Mouse (Mus musculus) bone marrow macrophage, adult 2 months (primary cell): Measurements from ENCODE around the gene Efna5. TPM values are rescaled to one million over a fixed set of nuclear protein-coding genes. Genes with fewer than 3 reads are reported as not detected.

Experiments used
- H3K27ac ChIP-seq: 2 replicates; pipeline ENCODE4 v1.5.1; 2012; ENCODE audit warnings: low read depth, low read length; ENCODE audit not compliant: insufficient read depth
- H3K4me1 ChIP-seq: 2 replicates; pipeline ENCODE4 v1.6.1; 2012; ENCODE audit warnings: low read length; ENCODE audit not compliant: control insufficient read depth, insufficient read depth
- H3K4me3 ChIP-seq: 2 replicates; pipeline ENCODE4 v1.5.1; 2012; ENCODE audit warnings: mild to moderate bottlenecking, low read length, moderate library complexity; ENCODE audit not compliant: insufficient read depth
- CTCF ChIP-seq: IDR thresholded peaks from 2 replicates; pipeline ENCODE4 v1.5.1; 2012; ENCODE audit warnings: low read depth, mild to moderate bottlenecking, low read length, moderate library complexity
- POLR2A ChIP-seq: IDR thresholded peaks from 2 replicates; pipeline ENCODE4 v1.6.1; 2012; ENCODE audit warnings: mild to moderate bottlenecking, low read depth, low read length, borderline replicate concordance
- polyA plus RNA-seq: library from polyadenylated mRNA; stranded (reverse); fragments of >200 nt; gene quantifications from 2 replicates; pipeline ENCODE4 v1.2.4, GENCODE M21; 2012; ENCODE audit not compliant: missing spikeins, insufficient read depth, insufficient read length

Efna5 gene
- polyA plus RNA-seq, 1 experiment: 0.60 TPM

- H3K4me1 ChIP-seq: no peaks in the 10 kb centered on the region
- TF ChIP-seq POLR2A (no peak), CTCF (no peak)
- H3K4me3 ChIP-seq: no peak overlapping the region
- no peak overlapping the region for H3K27ac ChIP-seq
Measured at GRCm38 (mm10) chr17:62748803-62749619, 132.1 kb downstream of the Efna5 start.

GRCm38 (mm10) chr17:62747381-62747780 is 133.7 kb downstream of the Efna5 start:
- Histone ChIP-seq H3K27ac (no peak overlapping the region), H3K4me3 (no peak overlapping the region), H3K4me1 (no peaks in the 10 kb centered on the region)
- TF ChIP-seq POLR2A (no peak), CTCF (no peak)

DNA sequence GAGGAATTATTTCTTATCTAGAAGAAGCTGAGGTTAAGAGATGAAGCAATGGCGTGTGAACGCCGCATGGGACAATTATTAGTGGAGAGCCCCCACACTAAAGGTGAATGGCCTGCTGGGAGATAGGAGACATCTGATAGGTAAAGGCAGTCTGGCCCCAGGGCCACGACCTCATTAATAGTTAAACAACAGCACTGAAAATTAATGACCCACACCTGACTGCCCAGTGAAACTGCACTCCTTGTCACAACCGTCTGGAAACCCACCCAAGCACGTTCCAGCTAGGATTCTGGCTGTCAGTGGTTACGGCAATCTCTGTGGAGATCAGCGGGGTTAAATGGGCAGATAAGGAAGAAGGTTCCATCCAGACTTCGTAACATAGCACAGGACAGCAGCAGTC is 134.3 kb downstream of the Efna5 start:
- no peaks in the 10 kb centered on the region for H3K4me1 ChIP-seq
- no peak overlapping the region for H3K27ac ChIP-seq
- no peak overlapping the region for H3K4me3 ChIP-seq
- no peak for TF ChIP-seq CTCF
- TF ChIP-seq POLR2A: no peak

DNA sequence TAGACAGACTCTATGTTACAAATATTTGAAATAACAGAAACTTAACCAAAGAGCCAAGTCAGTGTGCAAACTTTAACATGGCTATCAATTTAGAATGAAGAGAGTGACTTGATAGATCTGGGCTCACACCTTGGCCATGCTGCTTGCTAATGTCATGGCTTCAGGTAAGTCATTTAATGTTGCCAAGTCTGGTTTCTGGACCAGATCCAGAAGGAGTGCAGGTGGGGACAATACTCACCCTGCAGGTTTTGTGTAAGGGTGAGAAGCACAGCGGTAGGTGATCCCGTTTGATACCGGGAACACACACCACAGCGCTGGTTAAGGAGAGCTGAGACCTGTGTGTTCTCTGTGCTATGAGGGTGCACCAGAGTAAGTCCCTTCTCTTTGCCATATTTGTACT is 135.8 kb downstream of the Efna5 start:
- Histone ChIP-seq H3K4me3 (no peak overlapping the region), H3K27ac (no peak overlapping the region), H3K4me1 (no peaks in the 10 kb centered on the region)
- TF ChIP-seq CTCF: no peak
- no peak for TF ChIP-seq POLR2A

- Histone ChIP-seq H3K4me3 (no peak overlapping the region), H3K27ac (no peak overlapping the region), H3K4me1 (no peaks in the 10 kb centered on the region)
- TF ChIP-seq POLR2A: no peak
- TF ChIP-seq CTCF: no peak
Measured at GRCm38 (mm10) chr17:62744239-62744638, 136.9 kb downstream of the Efna5 start.

DNA sequence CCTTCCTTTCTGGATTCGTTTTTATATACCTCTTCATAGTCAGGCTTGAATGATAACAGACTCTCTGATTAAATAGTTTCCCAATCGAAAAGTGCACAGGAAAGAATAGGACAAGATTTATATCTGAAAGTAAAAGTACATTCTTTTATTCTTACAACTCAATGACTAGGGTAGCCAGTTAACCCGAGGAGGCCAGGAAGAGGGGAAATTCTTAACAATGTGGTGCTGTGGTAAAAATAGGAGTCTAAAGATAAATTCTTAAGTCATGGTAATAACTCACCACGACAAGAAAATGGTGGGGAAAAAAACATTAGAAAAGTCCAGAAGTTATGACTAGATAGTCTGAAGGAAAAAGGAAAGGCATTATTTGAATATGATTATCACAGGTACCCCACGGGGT is 139.4 kb downstream of the Efna5 start:
- no peak overlapping the region for H3K4me3 ChIP-seq
- no peaks in the 10 kb centered on the region for H3K4me1 ChIP-seq
- no peak for TF ChIP-seq POLR2A
- no peak for TF ChIP-seq CTCF
- H3K27ac ChIP-seq: no peak overlapping the region

DNA sequence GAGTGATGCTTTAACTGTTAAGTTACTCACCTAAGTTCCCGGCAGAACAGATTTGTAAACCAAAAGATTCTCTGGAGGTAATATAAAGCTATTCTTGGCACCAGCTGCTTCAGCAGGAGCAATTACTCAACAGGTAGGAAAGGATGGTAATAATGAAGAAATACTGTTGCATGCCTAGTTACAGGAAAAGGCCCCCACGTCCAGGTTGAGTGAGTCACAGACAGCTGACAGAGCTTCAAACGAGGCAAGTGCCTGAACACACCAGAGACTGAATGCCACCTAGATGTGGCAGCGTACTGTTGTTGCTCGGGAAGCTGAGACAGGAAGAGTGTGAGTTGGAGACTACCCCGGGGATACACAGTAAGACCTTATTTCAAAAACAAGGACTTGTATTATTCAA is 140.1 kb downstream of the Efna5 start:
- Histone ChIP-seq H3K4me1 (no peaks in the 10 kb centered on the region), H3K27ac (no peak overlapping the region), H3K4me3 (no peak overlapping the region)
- TF ChIP-seq CTCF: no peak
- TF ChIP-seq POLR2A: no peak

- no peak for TF ChIP-seq POLR2A
- TF ChIP-seq CTCF: no peak
- Histone ChIP-seq H3K27ac (no peak overlapping the region), H3K4me1 (no peaks in the 10 kb centered on the region), H3K4me3 (no peak overlapping the region)
Measured at GRCm38 (mm10) chr17:62739993-62740392, 141.1 kb downstream of the Efna5 start.

- TF ChIP-seq POLR2A: no peak
- no peak for TF ChIP-seq CTCF
- H3K4me3 ChIP-seq: no peak overlapping the region
- no peak overlapping the region for H3K27ac ChIP-seq
- H3K4me1 ChIP-seq: no peaks in the 10 kb centered on the region
Measured at GRCm38 (mm10) chr17:62737404-62737803, 143.7 kb downstream of the Efna5 start.

DNA sequence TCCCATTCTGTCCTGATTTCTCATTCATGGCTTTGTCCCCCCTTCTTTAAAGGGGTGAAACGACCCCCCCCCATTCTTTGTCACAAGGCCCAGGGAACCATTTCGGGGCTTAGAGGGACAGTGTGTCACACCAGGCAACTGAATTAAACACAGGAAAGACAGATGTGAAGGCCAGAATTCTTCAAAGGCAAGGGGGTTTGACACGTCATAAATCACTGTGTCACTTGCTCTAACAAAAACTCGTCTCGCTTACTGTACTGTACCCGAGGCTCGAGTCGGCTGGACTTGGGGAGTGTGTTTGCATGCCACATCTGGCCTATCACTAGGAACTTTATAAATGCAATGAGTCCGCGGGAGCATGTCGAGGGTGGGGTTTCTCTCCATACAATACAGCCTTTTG is 145.2 kb downstream of the Efna5 start:
- no peak overlapping the region for H3K27ac ChIP-seq
- no peak overlapping the region for H3K4me3 ChIP-seq
- H3K4me1 ChIP-seq: no peaks in the 10 kb centered on the region
- TF ChIP-seq CTCF (no peak), POLR2A (no peak)
